Mouse (Mus musculus) lung, adult 2 months (tissue): ENCODE measurements around the gene Cd247.

Experiments used
- CTCF ChIP-seq: fragments of 200-500 bp; IDR thresholded peaks from 2 replicates; pipeline ENCODE4 v1.5.1; 2011; ENCODE audit warnings: mild to moderate bottlenecking, low read length, control low read depth; ENCODE audit not compliant: insufficient read depth
- POLR2A ChIP-seq: fragments of 200-500 bp; IDR thresholded peaks from 2 replicates; pipeline ENCODE4 v1.6.1; 2011; ENCODE audit warnings: low read depth, mild to moderate bottlenecking, control low read depth, low read length, borderline replicate concordance; ENCODE audit errors: extremely low read depth

DNA sequence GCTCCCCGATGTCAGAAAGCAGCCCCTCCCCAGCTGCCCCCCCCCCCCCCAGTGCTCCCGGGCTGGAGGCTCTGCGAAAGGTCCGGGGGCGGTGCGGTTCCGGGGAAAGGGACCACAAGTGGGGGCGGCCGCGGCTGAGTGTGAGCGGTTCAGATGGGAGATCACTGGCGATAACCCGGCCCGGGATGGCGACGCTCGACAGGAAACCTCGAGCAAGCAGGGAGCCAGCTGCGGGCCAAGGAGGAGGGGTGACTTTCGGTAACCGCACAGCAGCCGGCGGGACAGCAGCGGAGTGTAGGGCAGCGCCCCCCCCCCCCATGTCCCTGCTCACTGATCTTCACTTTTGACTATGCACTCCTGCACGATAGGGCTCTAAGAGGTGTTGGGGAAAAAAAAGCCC, 56.5 kb downstream of the Cd247 start:
- TF ChIP-seq POLR2A: no peak
- no peak for TF ChIP-seq CTCF
